Mouse (Mus musculus): ENCODE data around the gene Lgals2. TPM values are rescaled to one million over a fixed set of nuclear protein-coding genes. Genes with fewer than 3 reads are reported as not detected.
"Not testable (repeated sequence)": the region's sequence is repeated elsewhere in the genome, so short reads cannot be mapped to it uniquely, and the experiment has no call there.

The Lgals2 gene
- polyA plus RNA-seq, 1 experiment: 0.32 TPM

DNA sequence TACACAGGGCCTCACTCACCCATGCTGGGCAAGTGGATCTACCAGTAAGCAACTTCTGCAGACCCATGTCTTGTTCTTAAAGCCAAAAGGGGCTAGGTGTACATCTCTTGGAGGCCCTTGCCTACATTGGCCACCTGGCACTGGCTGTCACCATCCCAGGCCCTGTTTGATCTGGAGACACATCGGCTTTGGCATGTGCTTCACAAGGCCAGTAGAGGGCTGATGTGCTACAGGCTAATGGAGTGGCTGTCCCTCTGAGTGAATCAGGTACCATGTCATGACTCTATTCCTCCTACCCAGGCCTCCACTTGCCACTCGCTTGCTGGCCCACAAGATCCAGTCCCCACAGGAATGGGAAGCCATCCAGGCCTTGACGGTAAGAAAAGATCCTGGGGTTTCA, 26.5 kb upstream of the Lgals2 start:
- no peak for TF ChIP-seq POLR2A (IDR thresholded peaks at IDR 0.05; ENCODE audit: low read depth, low read length)
- no peak for TF ChIP-seq CTCF (IDR thresholded peaks at IDR 0.05; ENCODE audit: extremely low read depth, insufficient read depth, insufficient read length, insufficient replicate concordance)
- no peak overlapping the region for H3K27ac ChIP-seq (ENCODE audit: insufficient read depth, low read length)
- no peak overlapping the region for H3K4me3 ChIP-seq (ENCODE audit: extremely low read depth, insufficient read depth, insufficient read length)
- H3K27me3 ChIP-seq (ENCODE audit: control insufficient read depth, insufficient read depth, low read length): no peaks in the 10 kb centered on the region
- H3K4me1 ChIP-seq (ENCODE audit: control insufficient read depth, insufficient read depth, insufficient read length): peaks cover 12% of the 10 kb centered on the region; the same call in 1 of the 2 replicates
- peaks cover 35% of the 10 kb centered on the region for H3K36me3 ChIP-seq (ENCODE audit: control insufficient read depth, insufficient read depth, low read length)
- no peak for DNase-seq (ENCODE audit: low read depth in 1 of 2, low spot score in 2 of 2)
- WGBS: 80% methylated on average over 3 of the region's 3 CpGs

DNA sequence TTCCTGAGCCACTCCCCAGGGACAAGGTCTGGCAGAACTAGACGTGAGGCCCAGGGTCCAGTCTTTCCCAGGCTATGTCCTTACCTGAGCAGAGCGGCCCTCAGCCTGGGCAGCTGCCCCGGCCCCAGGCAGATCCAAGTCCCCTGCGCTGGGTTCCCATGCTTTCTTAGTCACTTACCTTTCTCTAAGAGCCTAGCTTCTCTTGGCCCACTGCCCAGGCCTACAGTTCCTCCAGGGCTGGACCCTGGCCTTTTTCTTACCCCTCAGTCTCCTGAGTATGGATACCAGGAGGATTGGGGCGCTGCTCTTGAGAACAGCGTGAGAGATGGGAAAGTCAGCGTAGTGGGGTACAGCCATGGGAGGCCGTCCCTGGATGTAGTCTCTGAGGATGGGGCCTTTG, 25.1 kb upstream of the Lgals2 start:
- peaks cover 12% of the 10 kb centered on the region; the same call in 1 of the 2 replicates for H3K4me1 ChIP-seq (ENCODE audit: control insufficient read depth, insufficient read depth, insufficient read length)
- DNase-seq (ENCODE audit: low read depth in 1 of 2, low spot score in 2 of 2): no peak
- no peak for TF ChIP-seq CTCF (IDR thresholded peaks at IDR 0.05; ENCODE audit: extremely low read depth, insufficient read depth, insufficient read length, insufficient replicate concordance)
- TF ChIP-seq POLR2A (IDR thresholded peaks at IDR 0.05; ENCODE audit: low read depth, low read length): no peak
- H3K27me3 ChIP-seq (ENCODE audit: control insufficient read depth, insufficient read depth, low read length): no peaks in the 10 kb centered on the region
- H3K27ac ChIP-seq (ENCODE audit: insufficient read depth, low read length): no peak overlapping the region
- 92% methylated on average over 8 of the region's 8 CpGs for WGBS
- peaks cover 28% of the 10 kb centered on the region for H3K36me3 ChIP-seq (ENCODE audit: control insufficient read depth, insufficient read depth, low read length)
- H3K4me3 ChIP-seq (ENCODE audit: extremely low read depth, insufficient read depth, insufficient read length): no peak overlapping the region

DNA sequence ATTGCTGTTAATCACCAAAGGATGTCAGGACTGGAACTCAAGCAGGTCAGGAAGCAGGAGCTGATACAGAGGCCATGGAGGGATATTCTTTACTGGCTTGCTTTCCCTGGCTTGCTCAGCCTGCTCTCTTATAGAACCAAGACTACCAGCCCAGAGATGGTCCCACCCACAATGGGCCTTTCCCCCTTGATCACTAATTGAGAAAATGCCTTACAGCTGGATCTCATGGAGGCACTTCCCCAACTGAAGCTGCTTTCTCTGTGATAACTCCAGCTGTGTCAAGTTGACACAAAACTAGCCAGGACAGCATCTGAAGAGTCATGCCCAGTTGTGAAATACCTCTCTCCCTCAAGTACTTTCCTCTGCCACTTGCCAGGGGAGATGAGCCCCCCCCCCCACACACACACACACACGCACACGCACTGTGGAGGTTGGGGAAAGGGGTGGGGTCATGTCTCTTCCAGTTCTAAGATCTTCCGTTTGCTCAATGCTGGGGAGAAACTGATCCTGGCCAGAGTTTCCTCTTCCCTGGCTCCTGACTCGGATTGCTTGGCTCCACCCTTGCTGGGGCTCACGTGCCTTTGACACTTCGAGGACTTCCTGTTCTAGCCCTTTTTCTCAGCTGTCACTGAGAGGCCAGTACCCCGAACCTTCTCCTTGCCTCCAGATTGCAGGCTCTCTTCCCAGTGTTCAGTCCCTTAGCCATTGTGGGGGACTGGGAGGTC, 23.6 kb upstream of the Lgals2 start:
- H3K27me3 ChIP-seq (ENCODE audit: control insufficient read depth, insufficient read depth, low read length); DNase-seq (ENCODE audit: low read depth in 1 of 2, low spot score in 2 of 2); H3K4me3 ChIP-seq (ENCODE audit: extremely low read depth, insufficient read depth, insufficient read length): not testable (repeated sequence)
- Histone ChIP-seq H3K36me3 (ENCODE audit: control insufficient read depth, insufficient read depth, low read length) (peaks cover 19% of the 10 kb centered on the region), H3K27ac (ENCODE audit: insufficient read depth, low read length) (peak overlapping the region; percentile 27), H3K4me1 (ENCODE audit: control insufficient read depth, insufficient read depth, insufficient read length) (peaks cover 12% of the 10 kb centered on the region; the same call in 1 of the 2 replicates)
- WGBS: 20% methylated on average over 7 of the region's 7 CpGs

GRCm38 (mm10) chr15:78877810-78878390, 22.6 kb upstream of the Lgals2 start:
- H3K27ac ChIP-seq (ENCODE audit: insufficient read depth, low read length): peak overlapping the region; percentile 99
- H3K27me3 ChIP-seq (ENCODE audit: control insufficient read depth, insufficient read depth, low read length): no peaks in the 10 kb centered on the region
- WGBS: under 1% methylated on average over 17 of the region's 17 CpGs
- H3K36me3 ChIP-seq (ENCODE audit: control insufficient read depth, insufficient read depth, low read length): peaks cover 9% of the 10 kb centered on the region
- TF ChIP-seq CTCF (IDR thresholded peaks at IDR 0.05; ENCODE audit: extremely low read depth, insufficient read depth, insufficient read length, insufficient replicate concordance) (no peak), POLR2A (IDR thresholded peaks at IDR 0.05; ENCODE audit: low read depth, low read length) (no peak)
- DNase-seq (ENCODE audit: low read depth in 1 of 2, low spot score in 2 of 2): peak in 1 of 2 experiments; percentile 26
- H3K4me3 ChIP-seq (ENCODE audit: extremely low read depth, insufficient read depth, insufficient read length): peak overlapping the region; percentile 78
- H3K4me1 ChIP-seq (ENCODE audit: control insufficient read depth, insufficient read depth, insufficient read length): peaks cover 12% of the 10 kb centered on the region; the same call in 1 of the 2 replicates

DNA sequence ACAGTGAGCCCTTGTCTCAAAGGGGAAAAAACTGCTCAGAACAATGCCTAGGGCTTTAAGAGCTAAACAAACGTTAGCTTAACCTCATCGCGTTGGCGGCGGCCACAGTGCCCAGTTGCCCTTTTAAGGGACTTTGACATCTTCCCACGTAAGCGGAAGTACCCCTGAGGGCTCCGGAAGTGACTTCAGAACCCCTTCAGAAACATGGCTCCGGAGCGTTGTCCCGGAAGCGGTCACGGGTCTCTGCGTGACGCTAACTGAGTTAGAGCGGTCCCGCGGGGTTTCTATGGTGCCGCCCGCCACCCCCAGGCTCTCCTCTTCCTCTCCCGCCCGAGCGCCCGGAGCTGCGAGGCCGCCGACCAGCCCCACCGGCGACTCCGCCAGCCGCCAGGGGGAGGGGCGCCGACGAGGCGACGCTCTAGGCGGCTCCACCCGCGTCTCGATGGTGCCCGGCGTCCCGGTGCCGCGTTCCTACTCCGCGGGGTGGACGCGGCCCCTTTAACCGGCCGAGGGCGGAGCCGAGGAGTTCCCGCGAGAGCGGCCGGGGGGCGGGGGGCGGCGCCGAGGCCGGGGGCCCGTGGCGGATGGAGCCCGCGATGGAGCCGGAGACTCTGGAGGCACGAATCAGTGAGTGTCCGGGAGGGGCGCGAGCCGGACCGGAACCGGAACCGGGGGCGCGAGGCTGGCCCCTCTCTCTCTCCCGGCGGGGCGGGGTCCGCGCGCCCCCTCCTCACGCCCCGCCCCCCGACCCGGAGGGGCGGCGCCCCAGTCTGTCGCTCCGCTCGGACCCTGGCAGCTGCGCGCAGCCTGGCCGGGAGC, 21.9 kb upstream of the Lgals2 start, which contains the start of gene Gga1:
Gene Gga1 (plus strand): TSS at position 200 of the 819 bp plus-strand sequence.
- Histone ChIP-seq H3K27me3 (ENCODE audit: control insufficient read depth, insufficient read depth, low read length) (no peaks in the 10 kb centered on the region), H3K4me3 (ENCODE audit: extremely low read depth, insufficient read depth, insufficient read length) (peak within 1 kb of the TSS; percentile 78), H3K4me1 (ENCODE audit: control insufficient read depth, insufficient read depth, insufficient read length) (peaks cover 12% of the 10 kb centered on the region; the same call in 1 of the 2 replicates), H3K36me3 (ENCODE audit: control insufficient read depth, insufficient read depth, low read length) (peaks cover 6% of the 10 kb centered on the region), H3K27ac (ENCODE audit: insufficient read depth, low read length) (peak within 1 kb of the TSS; percentile 99)
- under 1% methylated on average over 71 of the region's 95 CpGs for WGBS
- peak; percentile 88 to 97 for DNase-seq (ENCODE audit: low read depth in 1 of 2, low spot score in 2 of 2)
- TF ChIP-seq CTCF (IDR thresholded peaks at IDR 0.05; ENCODE audit: extremely low read depth, insufficient read depth, insufficient read length, insufficient replicate concordance) (no peak), POLR2A (IDR thresholded peaks at IDR 0.05; ENCODE audit: low read depth, low read length) (peak; percentile 62)

GRCm38 (mm10) chr15:78876258-78876696, 20.9 kb upstream of the Lgals2 start:
- Histone ChIP-seq H3K36me3 (ENCODE audit: control insufficient read depth, insufficient read depth, low read length) (peaks cover 3% of the 10 kb centered on the region; the same call in 1 of the 2 replicates), H3K4me3 (ENCODE audit: extremely low read depth, insufficient read depth, insufficient read length) (peak overlapping the region; percentile 78), H3K27ac (ENCODE audit: insufficient read depth, low read length) (peak overlapping the region; percentile 99), H3K4me1 (ENCODE audit: control insufficient read depth, insufficient read depth, insufficient read length) (peaks cover 12% of the 10 kb centered on the region; the same call in 1 of the 2 replicates), H3K27me3 (ENCODE audit: control insufficient read depth, insufficient read depth, low read length) (no peaks in the 10 kb centered on the region)
- 3% methylated on average over 17 of the region's 17 CpGs for WGBS
- DNase-seq (ENCODE audit: low read depth in 1 of 2, low spot score in 2 of 2): peak in 1 of 2 experiments; percentile 54
- TF ChIP-seq POLR2A (IDR thresholded peaks at IDR 0.05; ENCODE audit: low read depth, low read length): no peak
- TF ChIP-seq CTCF (IDR thresholded peaks at IDR 0.05; ENCODE audit: extremely low read depth, insufficient read depth, insufficient read length, insufficient replicate concordance): peak; percentile 56; the same call in 1 of the 2 replicates
